Mouse (Mus musculus) CH12.LX (cell line): ENCODE results near the gene Rusc1. TPM values are rescaled to one million over a fixed set of nuclear protein-coding genes. Genes with fewer than 3 reads are reported as not detected.

Source experiments
- DNase-seq: peaks from one replicate; pipeline ENCODE4 v3.0.0-alpha.2; 2013; ENCODE audit errors: extremely low read depth
- H3K27ac ChIP-seq: 2 replicates; pipeline ENCODE4 v1.5.1; 2012; ENCODE audit warnings: low read depth, mild to moderate bottlenecking, control low read depth, moderate library complexity; ENCODE audit not compliant: insufficient read depth
- H3K27me3 ChIP-seq: replicated peaks from 2 replicates; pipeline ENCODE3; 2012; ENCODE audit warnings: inconsistent platforms
- H3K36me3 ChIP-seq, 2 experiments: replicated peaks in 1 of 2; 2 replicates each; pipeline versions ENCODE3 to v1.6.1; 2012; ENCODE audit warnings: inconsistent platforms in 1 of 2, low read length in 1 of 2, mild to moderate bottlenecking in 1 of 2, mixed read lengths in 1 of 2, moderate library complexity in 1 of 2; ENCODE audit not compliant: control insufficient read depth in 1 of 2, insufficient read depth in 1 of 2
- H3K4me1 ChIP-seq, 2 experiments: 2 replicates each; pipeline ENCODE4 v1.6.1; 2012; ENCODE audit warnings: inconsistent platforms in 1 of 2, moderate library complexity in 1 of 2; ENCODE audit not compliant: insufficient read depth in 2 of 2, control insufficient read depth in 1 of 2
- H3K4me2 ChIP-seq: 2 replicates; pipeline ENCODE4 v1.6.1; 2012; ENCODE audit warnings: low read depth, mild to moderate bottlenecking, control low read depth; ENCODE audit not compliant: poor library complexity, insufficient read depth, severe bottlenecking
- H3K4me3 ChIP-seq, 3 experiments: fragments of 150-350 bp in 1 of 3; sonication (generic) in 1 of 3; replicated peaks in 1 of 3; 2 replicates each; pipeline versions ENCODE3 to v1.5.1; 2011 to 2012; ENCODE audit warnings: low read depth in 2 of 3, low read length in 2 of 3, mild to moderate bottlenecking in 2 of 3, moderate library complexity in 2 of 3, control low read depth in 1 of 3, improper control_type of control experiment in 1 of 3, inconsistent platforms in 1 of 3, mixed read lengths in 1 of 3; ENCODE audit not compliant: poor library complexity in 1 of 3
- H3K79me2 ChIP-seq: replicated peaks from 2 replicates; pipeline ENCODE4 v1.6.1; 2012; ENCODE audit warnings: mild to moderate bottlenecking, moderate library complexity; ENCODE audit not compliant: control insufficient read depth, poor library complexity, insufficient read depth, severe bottlenecking; ENCODE audit errors: extremely low read depth
- H3K9ac ChIP-seq: 2 replicates; pipeline ENCODE4 v1.6.1; 2012; ENCODE audit warnings: low read depth, mild to moderate bottlenecking, control low read depth, moderate library complexity; ENCODE audit not compliant: insufficient read depth
- H3K9me3 ChIP-seq: replicated peaks from 2 replicates; pipeline ENCODE3; 2012; ENCODE audit warnings: low read length, inconsistent platforms, mixed read lengths
- CTCF ChIP-seq, 2 experiments: IDR thresholded peaks in 1 of 2; conservative IDR thresholded peaks in 1 of 2; 2 replicates each; pipeline ENCODE4 v1.5.1; 2011 to 2012; ENCODE audit warnings: low read depth in 2 of 2, low read length in 2 of 2, improper control_type of control experiment in 1 of 2, inconsistent platforms in 1 of 2, mild to moderate bottlenecking in 1 of 2, moderate library complexity in 1 of 2
- HCFC1 ChIP-seq: IDR thresholded peaks from 2 replicates; pipeline ENCODE4 v1.6.1; 2012; ENCODE audit warnings: low read depth, mild to moderate bottlenecking, inconsistent platforms, low read length, improper control_type of control experiment
- MAX ChIP-seq: IDR thresholded peaks from 2 replicates; pipeline ENCODE4 v1.6.1; 2011; ENCODE audit warnings: low read length, improper control_type of control experiment
- MXI1 ChIP-seq: IDR thresholded peaks from 2 replicates; pipeline ENCODE4 v1.6.1; 2011; ENCODE audit warnings: mild to moderate bottlenecking, low read depth, low read length, improper control_type of control experiment
- MYC ChIP-seq: IDR thresholded peaks from 2 replicates; pipeline ENCODE4 v1.6.1; 2011; ENCODE audit warnings: low read depth, mild to moderate bottlenecking, improper control_type of control experiment, low read length
- NELFE ChIP-seq: IDR thresholded peaks from 2 replicates; pipeline ENCODE4 v1.6.1; 2011; ENCODE audit warnings: low read depth, low read length, improper control_type of control experiment
- NRF1 ChIP-seq: IDR thresholded peaks from 2 replicates; pipeline ENCODE4 v1.6.1; 2014; ENCODE audit warnings: low read depth, mild to moderate bottlenecking, inconsistent platforms, low read length, improper control_type of control experiment, moderate library complexity
- PAX5 ChIP-seq: IDR thresholded peaks from 2 replicates; pipeline ENCODE4 v1.6.1; 2012; ENCODE audit warnings: low read length, inconsistent platforms, mixed read lengths
- POLR2A ChIP-seq: IDR thresholded peaks from 2 replicates; pipeline ENCODE4 v1.6.1; 2011; ENCODE audit warnings: low read depth, mild to moderate bottlenecking, improper control_type of control experiment, low read length
- POLR2AphosphoS2 ChIP-seq: IDR thresholded peaks from 2 replicates; pipeline ENCODE4 v1.6.1; 2011; ENCODE audit warnings: low read depth, low read length, improper control_type of control experiment
- RAD21 ChIP-seq: IDR thresholded peaks from 2 replicates; pipeline ENCODE4 v1.6.1; 2011; ENCODE audit warnings: low read depth, mild to moderate bottlenecking, low read length, improper control_type of control experiment, moderate library complexity
- RCOR1 ChIP-seq: conservative IDR thresholded peaks from 2 replicates; pipeline ENCODE4 v1.6.1; 2012; ENCODE audit warnings: low read depth, mild to moderate bottlenecking, inconsistent platforms, low read length, improper control_type of control experiment
- SIN3A ChIP-seq: IDR thresholded peaks from 2 replicates; pipeline ENCODE4 v1.6.1; 2012; ENCODE audit warnings: low read length, improper control_type of control experiment, inconsistent platforms
- SMC3 ChIP-seq: IDR thresholded peaks from 2 replicates; pipeline ENCODE4 v1.6.1; 2011; ENCODE audit warnings: low read depth, low read length, improper control_type of control experiment
- TBP ChIP-seq: conservative IDR thresholded peaks from 2 replicates; pipeline ENCODE4 v1.6.1; 2011; ENCODE audit warnings: low read depth, low read length, improper control_type of control experiment
- TCF12 ChIP-seq: IDR thresholded peaks from 2 replicates; pipeline ENCODE4 v1.6.1; 2014; ENCODE audit warnings: low read depth, mild to moderate bottlenecking, inconsistent platforms, low read length, improper control_type of control experiment
- UBTF ChIP-seq: IDR thresholded peaks from 2 replicates; pipeline ENCODE4 v1.6.1; 2012; ENCODE audit warnings: low read depth, mild to moderate bottlenecking, inconsistent platforms, low read length, improper control_type of control experiment, moderate library complexity
- USF1 ChIP-seq: IDR thresholded peaks from 2 replicates; pipeline ENCODE4 v1.6.1; 2014; ENCODE audit warnings: low read depth, mild to moderate bottlenecking, inconsistent platforms, low read length, improper control_type of control experiment
- USF2 ChIP-seq: conservative IDR thresholded peaks from 2 replicates; pipeline ENCODE4 v1.6.1; 2011; ENCODE audit warnings: low read depth, low read length, improper control_type of control experiment
- ZC3H11A ChIP-seq: IDR thresholded peaks from 2 replicates; pipeline ENCODE4 v1.6.1; 2012; ENCODE audit warnings: low read depth, mild to moderate bottlenecking, inconsistent platforms, low read length, improper control_type of control experiment
- ZMIZ1 ChIP-seq: IDR thresholded peaks from 2 replicates; pipeline ENCODE4 v1.6.1; 2012; ENCODE audit warnings: low read depth, mild to moderate bottlenecking, inconsistent platforms, low read length, improper control_type of control experiment
- dilution Hi-C: fragments of 300-500 bp; cut with MboI; formaldehyde crosslinking; loops from 2 replicates; pipeline ENCODE4 v1.14.3; 2020; ENCODE audit warnings: low sequenced_read_pairs; ENCODE audit not compliant: extremely low pct_unique_long_range_greater_than_20kb, extremely low pct_ligation_motif_present
- in situ Hi-C: fragments of 300-500 bp; cut with MboI; formaldehyde crosslinking; loops from 3 replicates; pipeline ENCODE4 v1.14.3; 2019; ENCODE audit warnings: low sequenced_read_pairs, low pct_ligation_motif_present, low pct_unique_long_range_greater_than_20kb, mixed read lengths
- polyA plus RNA-seq: library from polyadenylated mRNA; unstranded; fragments of >175 nt; gene quantifications from 2 replicates; pipeline ENCODE4 v1.2.1, GENCODE M21; 2012; ENCODE audit warnings: low read depth; ENCODE audit not compliant: insufficient read length
- total RNA-seq, 2 experiments: library from RNA; depleted of rRNA; stranded (reverse); fragments of 300-350 nt in 1 of 2; fragments of >200 nt in 1 of 2; gene quantifications; 2 replicates each; pipeline ENCODE4 v1.2.3; 2012 to 2014

Gene Rusc1
- total and polyA plus RNA-seq, 3 experiments: 19.4 to 30.1 (median 19.7) TPM

DNA sequence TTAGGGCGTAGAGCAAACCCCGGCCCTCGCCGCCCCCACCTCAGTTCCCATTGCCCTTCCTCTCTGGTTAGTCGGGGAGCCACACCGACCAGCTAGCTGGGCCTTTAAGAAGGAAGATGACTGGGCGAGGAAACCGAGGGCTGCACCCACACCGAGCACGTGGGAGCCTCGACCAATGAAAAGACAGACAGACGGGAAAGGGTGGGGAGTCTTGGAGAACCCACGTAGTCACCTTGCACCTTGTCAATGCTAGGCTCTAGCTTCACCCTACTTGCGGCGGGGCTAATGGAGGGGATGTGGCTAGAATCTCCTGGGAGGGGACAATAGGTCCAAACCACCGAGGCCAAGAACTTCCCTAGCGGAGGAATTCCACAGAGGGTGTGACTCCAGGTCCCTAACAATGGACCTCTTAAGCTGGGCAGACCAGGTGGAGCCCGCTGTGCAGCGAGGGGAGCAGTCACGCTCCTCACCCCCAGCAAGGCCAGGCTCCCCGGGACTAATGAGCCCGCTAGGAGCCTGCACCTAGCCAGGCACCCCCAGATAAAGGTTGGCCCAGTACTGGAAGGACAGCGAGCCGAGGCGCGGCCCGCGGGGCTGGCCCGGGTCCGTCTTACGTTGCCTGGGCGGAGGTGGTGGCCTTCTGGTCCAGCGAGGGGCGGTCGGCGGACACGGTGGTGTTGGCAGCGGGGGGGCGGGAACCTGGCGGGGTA is 3.1 kb downstream of the Rusc1 start:
- Histone ChIP-seq H3K4me2 (peak overlapping the region; percentile 54), H3K9ac (peak overlapping the region; percentile 57), H3K4me3 (peak overlapping the region; percentile 61 to 69 (median 62)), H3K27me3 (peaks cover 2% of the 10 kb centered on the region), H3K9me3 (no peaks in the 10 kb centered on the region), H3K4me1 (peaks cover 19 to 63% of the 10 kb centered on the region in 2 experiments), H3K36me3 (peaks cover 11 to 27% of the 10 kb centered on the region in 2 experiments), H3K79me2 (no peaks in the 10 kb centered on the region), H3K27ac (0 out of 2 replicates have a peak overlapping the region, but pooled peaks have one; percentile 10)
- in situ Hi-C loops: loop anchor here (5.0 kb wide), 1 partner anchor 67 kb away; no protein-coding TSS in a partner anchor
- TF ChIP-seq HCFC1: peak; percentile 49
- peak; percentile 71 for TF ChIP-seq POLR2A
- TF ChIP-seq POLR2AphosphoS2: no peak
- TF ChIP-seq CTCF (conservative IDR thresholded peaks at IDR 0.05 in 1 of 2, IDR thresholded peaks at IDR 0.05 in 1 of 2; ENCODE audit: low read depth in 2 of 2, low read length in 2 of 2): no peak
- peak; percentile 90 for TF ChIP-seq USF2
- peak; percentile 65; the same call in 1 of the 2 replicates for TF ChIP-seq TBP
- no peak for TF ChIP-seq PAX5
- TF ChIP-seq RAD21: no peak
- peak; percentile 52; the same call in 1 of the 2 replicates for TF ChIP-seq SIN3A
- TF ChIP-seq MXI1: peak; percentile 68
- TF ChIP-seq MAX: peak; percentile 93
- peak; percentile 64; the same call in 1 of the 2 replicates for TF ChIP-seq MYC
- TF ChIP-seq USF1: peak; percentile 92
- TF ChIP-seq NRF1: 0 out of 2 replicates have a peak, but pooled peaks have one; percentile 3
- peak; percentile 35; the same call in 1 of the 2 replicates for TF ChIP-seq ZMIZ1
- TF ChIP-seq TCF12: peak; percentile 33; the same call in 1 of the 2 replicates
- 0 out of 2 replicates have a peak, but pooled peaks have one; percentile 24 for TF ChIP-seq NELFE
- dilution Hi-C loops: no loop called here
- DNase-seq: peak; percentile 89

DNA sequence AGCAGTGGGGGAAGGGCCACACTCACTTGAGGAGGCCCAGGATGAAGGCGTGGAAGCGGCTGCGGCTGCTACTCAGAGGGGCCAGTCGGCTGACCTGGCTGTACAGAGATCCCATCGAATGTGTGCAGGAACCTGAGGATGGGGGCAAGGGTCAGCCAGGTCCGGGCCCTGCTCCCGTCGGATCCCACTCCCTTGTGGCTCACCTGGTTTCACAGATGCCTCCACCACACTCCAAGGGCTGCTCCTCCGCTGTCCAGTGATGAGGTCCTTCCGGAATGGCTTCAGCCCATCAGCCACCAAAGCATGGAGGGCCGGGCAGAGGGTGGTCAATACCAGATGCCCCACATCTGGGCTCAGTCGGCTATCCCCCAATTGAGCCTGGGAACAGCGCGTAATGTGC is 4.1 kb downstream of the Rusc1 start:
- dilution Hi-C loops: no loop called here
- H3K9ac ChIP-seq: peak overlapping the region; percentile 45; the same call in 1 of the 2 replicates
- H3K4me3 ChIP-seq: peak overlapping the region; percentile 61 to 69 (median 62)
- TF ChIP-seq MAX: no peak
- no peak for TF ChIP-seq UBTF
- no peak for TF ChIP-seq ZC3H11A
- TF ChIP-seq SMC3: no peak
- no peak for TF ChIP-seq RCOR1
- TF ChIP-seq, all 38 proteins: peak for 0
- Histone ChIP-seq H3K36me3 (peaks cover 3 to 18% of the 10 kb centered on the region in 2 experiments), H3K4me1 (peaks cover 26 to 67% of the 10 kb centered on the region in 2 experiments), H3K27me3 (peaks cover 2% of the 10 kb centered on the region), H3K9me3 (no peaks in the 10 kb centered on the region), H3K27ac (no peak overlapping the region), H3K4me2 (peak overlapping the region; percentile 54), H3K79me2 (no peaks in the 10 kb centered on the region)
- no peak for DNase-seq
- in situ Hi-C loops: no loop called here
